Mouse (Mus musculus) CD4-positive naive resting alpha-beta T cell, adult 57 days (primary cell): Measurements from ENCODE around the gene Fhl3. TPM values are rescaled to one million over a fixed set of nuclear protein-coding genes. Genes with fewer than 3 reads are reported as not detected.

Experiments used
- total RNA-seq: library from RNA; stranded (reverse); gene quantifications from one replicate; pipeline ENCODE4 v1.2.4, GENCODE M21; 2023

Fhl3 gene
- total RNA-seq, result 16.4 TPM

GRCm38 (mm10) chr4:124700248-124700971 lies at the start of gene Fhl3:
TSS of gene Fhl3 (plus strand) at chr4:124700701.

DNA sequence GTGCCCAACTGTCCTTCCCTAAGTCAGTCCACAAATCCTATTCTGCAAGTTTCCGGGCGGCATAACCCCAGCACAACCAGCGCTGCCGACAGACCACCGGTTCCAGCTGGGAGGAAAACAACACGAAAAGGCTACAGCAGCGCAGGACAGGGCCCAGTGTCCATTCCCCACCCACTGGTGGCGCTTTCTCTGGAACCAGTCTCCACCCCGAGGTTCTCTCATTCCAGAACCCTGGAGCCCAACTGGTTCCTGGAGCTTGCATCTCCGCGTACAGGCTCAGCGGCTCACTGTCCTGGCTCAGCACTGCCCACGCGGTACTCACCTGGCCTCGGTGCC lies 44.0 kb upstream of the Fhl3 start, which contains the start of gene Pou3f1:
TSS of gene Pou3f1 (plus strand) at position 290 of the 336 bp plus-strand sequence.

GRCm38 (mm10) chr4:124693135-124693894 lies 7.2 kb upstream of the Fhl3 start, which contains the start of gene Utp11:
TSS of gene Utp11 (minus strand) at chr4:124693600.

GRCm38 (mm10) chr4:124714545-124715481 lies 14.3 kb downstream of the Fhl3 start, which contains the start of gene Sf3a3:
TSS of gene Sf3a3 (plus strand) at chr4:124714776.

GRCm38 (mm10) chr4:124741376-124742343 lies 41.2 kb downstream of the Fhl3 start, which contains the start of gene Inpp5b:
TSS of gene Inpp5b (plus strand) at chr4:124741850.

Other genes with a start within 250 kb of the Fhl3 start
- not detected for gene 3100002H09Rik, start 89.9 kb upstream of the Fhl3 start, total RNA-seq
- gene Pou3f1, start 43.9 kb upstream of the Fhl3 start, total RNA-seq, result not detected
- 24.5 TPM for gene Utp11, start 7.1 kb upstream of the Fhl3 start, total RNA-seq
- 60.7 TPM for gene Sf3a3, start 14.1 kb downstream of the Fhl3 start, total RNA-seq
- gene Inpp5b, start 41.1 kb downstream of the Fhl3 start, total RNA-seq, result 101 TPM
- gene Mtf1, start 101.4 kb downstream of the Fhl3 start, total RNA-seq, result 31.7 TPM
- gene Yrdc, start 150.0 kb downstream of the Fhl3 start, total RNA-seq, result 93.8 TPM
- 16.4 TPM for gene 1110065P20Rik, start 150.5 kb downstream of the Fhl3 start, total RNA-seq
- 3.6 TPM for gene Maneal, start 161.5 kb downstream of the Fhl3 start, total RNA-seq
- not detected for gene Epha10, start 180.2 kb downstream of the Fhl3 start, total RNA-seq
- gene 9930104L06Rik, start 236.3 kb downstream of the Fhl3 start, total RNA-seq, result 22.6 TPM
- 1.8 TPM for gene Cdca8, start 238.6 kb downstream of the Fhl3 start, total RNA-seq